Mouse (Mus musculus) olfactory bulb, adult 2 months (tissue): Measurements from ENCODE around the gene Cnot8.
"Not testable (repeated sequence)": the region's sequence is repeated elsewhere in the genome, so short reads cannot be mapped to it uniquely, and the experiment has no call there.

Experiments used
- CTCF ChIP-seq: fragments of 200-500 bp; IDR thresholded peaks from 2 replicates; pipeline ENCODE4 v1.5.1; 2012; ENCODE audit warnings: low read depth, mild to moderate bottlenecking, low read length, moderate library complexity; ENCODE audit not compliant: insufficient read depth
- POLR2A ChIP-seq: fragments of 200-500 bp; IDR thresholded peaks from 2 replicates; pipeline ENCODE4 v1.6.1; 2012; ENCODE audit warnings: mild to moderate bottlenecking, low read depth, low read length, moderate library complexity; ENCODE audit not compliant: insufficient read depth

DNA sequence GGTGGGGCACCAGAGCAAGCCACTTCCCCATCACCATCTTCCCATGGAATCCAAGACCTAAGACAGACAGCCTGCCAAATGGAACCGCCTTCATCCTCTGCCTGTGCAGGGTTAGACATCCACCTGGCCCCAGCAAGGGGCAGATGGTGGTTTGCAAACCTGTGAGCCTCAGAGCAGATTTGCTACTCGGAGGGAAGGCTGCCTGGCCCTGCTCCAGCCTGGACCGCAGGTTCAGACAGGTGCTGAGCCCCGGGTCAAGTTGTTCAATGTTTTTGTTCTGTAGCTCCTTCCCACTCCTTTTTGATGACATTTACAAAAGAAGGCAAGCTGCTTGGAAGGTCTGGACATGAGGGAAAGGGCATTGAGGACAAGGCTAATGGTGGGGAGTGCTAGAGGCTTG lies 42.7 kb upstream of the Cnot8 start:
- TF ChIP-seq CTCF, POLR2A: not testable (repeated sequence)
